Mouse (Mus musculus) neural tube, embryonic 14.5 days (tissue): ENCODE data around the gene Chrm3. TPM values are rescaled to one million over a fixed set of nuclear protein-coding genes. Genes with fewer than 3 reads are reported as not detected.
A peak's percentile ranks its signal among the peaks of the same experiment; 100 is the strongest.

Experiments
- ATAC-seq: fragments of 200-750 bp; cut with Nextera tagmentation; 2 replicates; pipeline ENCODE4 v1.8.0; 2017; ENCODE audit warnings: low read depth, mild to moderate bottlenecking, moderate TSS enrichment, moderate library complexity
- H3K27ac ChIP-seq: fragments of 300-500 bp; sonication (generic); 2 replicates; pipeline ENCODE4 v1.5.1; 2014; ENCODE audit warnings: low read depth, mild to moderate bottlenecking, control low read depth, low read length, moderate library complexity, mixed read lengths
- H3K27me3 ChIP-seq: fragments of 300-500 bp; sonication (generic); 2 replicates; pipeline ENCODE4 v1.6.1; 2014; ENCODE audit warnings: low read length; ENCODE audit not compliant: control insufficient read depth, insufficient read depth
- H3K36me3 ChIP-seq: fragments of 300-500 bp; sonication (generic); 2 replicates; pipeline ENCODE4 v1.6.1; 2014; ENCODE audit warnings: low read length, mixed read lengths; ENCODE audit not compliant: control insufficient read depth, insufficient read depth
- H3K4me1 ChIP-seq: fragments of 300-500 bp; sonication (generic); 2 replicates; pipeline ENCODE4 v1.6.1; 2014; ENCODE audit warnings: low read length; ENCODE audit not compliant: control insufficient read depth, insufficient read depth
- H3K4me2 ChIP-seq: fragments of 300-500 bp; sonication (generic); 2 replicates; pipeline ENCODE4 v1.6.1; 2014; ENCODE audit warnings: mild to moderate bottlenecking, low read depth, low read length, control low read depth
- H3K4me3 ChIP-seq: fragments of 300-500 bp; sonication (generic); 2 replicates; pipeline ENCODE4 v1.5.1; 2014; ENCODE audit warnings: low read depth, low read length, control low read depth, mixed read lengths
- H3K9ac ChIP-seq: fragments of 300-500 bp; sonication (generic); replicated peaks from 2 replicates; pipeline ENCODE4 v1.6.1; 2014; ENCODE audit warnings: low read depth, mild to moderate bottlenecking, control low read depth, low read length, mixed read lengths
- H3K9me3 ChIP-seq: fragments of 300-500 bp; sonication (generic); 2 replicates; pipeline ENCODE4 v1.6.1; 2016; ENCODE audit warnings: low read length; ENCODE audit not compliant: control insufficient read depth
- WGBS: fragments of 180-500 bp; shearing (Covaris S2); extraction: QIAGEN DNeasy Blood & Tissue Kit; methylation state at CpG from one replicate; pipeline ENCODE4 v1.1.7; 2014; 5-methylcytosine and 5-hydroxymethylcytosine counted together
- polyA plus RNA-seq: library from polyadenylated mRNA; unstranded; fragments of >200 nt; fragmentation: Nextera tagmentation; extraction: Ambion mirVana; gene quantifications from 2 replicates; pipeline ENCODE4 v1.2.1, GENCODE M21; 2014

Chrm3 gene
- polyA plus RNA-seq, 1 experiment from 2014 or later, result 5.2 TPM

- Histone ChIP-seq H3K4me1 (no peaks in the 10 kb centered on the region), H3K27me3 (no peaks in the 10 kb centered on the region), H3K27ac (no peak overlapping the region), H3K4me3 (no peak overlapping the region), H3K36me3 (no peaks in the 10 kb centered on the region), H3K4me2 (no peak overlapping the region), H3K9ac (no peak overlapping the region), H3K9me3 (no peaks in the 10 kb centered on the region)
- ATAC-seq, result no peak
- 91% methylated on average over 4 of the region's 4 CpGs for WGBS
These were observed 221.8 kb downstream of the Chrm3 start for GRCm38 (mm10) chr13:10138878-10139277.

- no peak overlapping the region for H3K9ac ChIP-seq
- H3K4me3 ChIP-seq, result no peak overlapping the region
- H3K27ac ChIP-seq, result no peak overlapping the region
- WGBS, result 85% methylated on average over 2 of the region's 2 CpGs
- H3K4me2 ChIP-seq, result no peak overlapping the region
- H3K9me3 ChIP-seq, result no peaks in the 10 kb centered on the region
- no peaks in the 10 kb centered on the region for H3K36me3 ChIP-seq
- no peaks in the 10 kb centered on the region for H3K4me1 ChIP-seq
- no peak for ATAC-seq
- H3K27me3 ChIP-seq, result no peaks in the 10 kb centered on the region
These were observed 229.6 kb downstream of the Chrm3 start for GRCm38 (mm10) chr13:10131064-10131463.

- H3K9ac ChIP-seq, result no peak overlapping the region
- ATAC-seq, result no peak
- H3K27ac ChIP-seq, result no peak overlapping the region
- no peaks in the 10 kb centered on the region for H3K4me1 ChIP-seq
- H3K27me3 ChIP-seq, result no peaks in the 10 kb centered on the region
- H3K9me3 ChIP-seq, result no peaks in the 10 kb centered on the region
- no peak overlapping the region for H3K4me3 ChIP-seq
- 86% methylated on average over 2 of the region's 2 CpGs for WGBS
- H3K36me3 ChIP-seq, result no peaks in the 10 kb centered on the region
- H3K4me2 ChIP-seq, result no peak overlapping the region
These were observed 248.4 kb downstream of the Chrm3 start for GRCm38 (mm10) chr13:10112211-10112610.

- Histone ChIP-seq H3K9ac (no peak overlapping the region), H3K4me2 (no peak overlapping the region), H3K27ac (no peak overlapping the region), H3K9me3 (no peaks in the 10 kb centered on the region), H3K4me1 (no peaks in the 10 kb centered on the region), H3K27me3 (no peaks in the 10 kb centered on the region), H3K36me3 (no peaks in the 10 kb centered on the region), H3K4me3 (no peak overlapping the region)
- ATAC-seq, result no peak
- WGBS, result 36% methylated on average over 1 of the region's 1 CpGs
These were observed 251.1 kb downstream of the Chrm3 start for GRCm38 (mm10) chr13:10109542-10109941.

- no peak overlapping the region for H3K9ac ChIP-seq
- H3K4me1 ChIP-seq, result no peaks in the 10 kb centered on the region
- no peaks in the 10 kb centered on the region for H3K9me3 ChIP-seq
- no peak overlapping the region for H3K4me2 ChIP-seq
- H3K36me3 ChIP-seq, result no peaks in the 10 kb centered on the region
- WGBS, result 83% methylated on average over 7 of the region's 7 CpGs
- H3K4me3 ChIP-seq, result no peak overlapping the region
- no peak for ATAC-seq
- no peak overlapping the region for H3K27ac ChIP-seq
- no peaks in the 10 kb centered on the region for H3K27me3 ChIP-seq
These were observed 253.3 kb downstream of the Chrm3 start for GRCm38 (mm10) chr13:10107331-10107730.

GRCm38 (mm10) chr13:10090778-10091177 lies 269.9 kb downstream of the Chrm3 start:
- H3K36me3 ChIP-seq, result no peaks in the 10 kb centered on the region
- H3K27me3 ChIP-seq, result no peaks in the 10 kb centered on the region
- no peak for ATAC-seq
- H3K9me3 ChIP-seq, result no peaks in the 10 kb centered on the region
- H3K4me1 ChIP-seq, result no peaks in the 10 kb centered on the region
- H3K4me3 ChIP-seq, result no peak overlapping the region
- H3K9ac ChIP-seq, result no peak overlapping the region
- 86% methylated on average over 4 of the region's 4 CpGs for WGBS
- no peak overlapping the region for H3K4me2 ChIP-seq
- H3K27ac ChIP-seq, result no peak overlapping the region

GRCm38 (mm10) chr13:10086336-10086735 lies 274.3 kb downstream of the Chrm3 start:
- H3K9me3 ChIP-seq, result no peaks in the 10 kb centered on the region
- H3K27ac ChIP-seq, result no peak overlapping the region
- no peaks in the 10 kb centered on the region for H3K4me1 ChIP-seq
- H3K27me3 ChIP-seq, result no peaks in the 10 kb centered on the region
- peak; percentile 49; the same call in 1 of the 2 replicates for ATAC-seq
- no peak overlapping the region for H3K4me3 ChIP-seq
- 77% methylated on average over 6 of the region's 6 CpGs for WGBS
- H3K9ac ChIP-seq, result no peak overlapping the region
- H3K36me3 ChIP-seq, result no peaks in the 10 kb centered on the region
- no peak overlapping the region for H3K4me2 ChIP-seq

GRCm38 (mm10) chr13:10081896-10082426 lies 278.7 kb downstream of the Chrm3 start:
- ATAC-seq, result no peak

GRCm38 (mm10) chr13:10071165-10071564 lies 289.5 kb downstream of the Chrm3 start:
- H3K9me3 ChIP-seq, result no peaks in the 10 kb centered on the region
- no peaks in the 10 kb centered on the region for H3K36me3 ChIP-seq
- WGBS, result 39% methylated on average over 5 of the region's 5 CpGs

More at GRCm38 (mm10) chr13:10081896-10082426, 278.7 kb downstream of the Chrm3 start:
- 91% methylated on average over 6 of the region's 6 CpGs for WGBS
- no peaks in the 10 kb centered on the region for H3K4me1 ChIP-seq
- H3K9ac ChIP-seq, result no peak overlapping the region
- H3K4me3 ChIP-seq, result no peak overlapping the region
- no peaks in the 10 kb centered on the region for H3K9me3 ChIP-seq
- no peaks in the 10 kb centered on the region for H3K27me3 ChIP-seq
- no peak overlapping the region for H3K4me2 ChIP-seq
- H3K27ac ChIP-seq, result no peak overlapping the region
- H3K36me3 ChIP-seq, result no peaks in the 10 kb centered on the region

More at GRCm38 (mm10) chr13:10071165-10071564, 289.5 kb downstream of the Chrm3 start:
- H3K27me3 ChIP-seq, result no peaks in the 10 kb centered on the region
- no peak overlapping the region for H3K9ac ChIP-seq
- peak; percentile 91 for ATAC-seq
- no peaks in the 10 kb centered on the region for H3K4me1 ChIP-seq
- no peak overlapping the region for H3K27ac ChIP-seq
- no peak overlapping the region for H3K4me2 ChIP-seq
- H3K4me3 ChIP-seq, result no peak overlapping the region
